Mouse (Mus musculus) MEL (cell line): Measurements from ENCODE around the gene Mta3. TPM values are rescaled to one million over a fixed set of nuclear protein-coding genes. Genes with fewer than 3 reads are reported as not detected.

ENCODE experiments used
- DNase-seq: peaks from one replicate; pipeline ENCODE4 v3.0.0; 2011; ENCODE audit warnings: low read depth, low spot score
- H3K27ac ChIP-seq: 2 replicates; pipeline ENCODE4 v1.5.1; 2012; ENCODE audit warnings: low read depth, mild to moderate bottlenecking, control low read depth, low read length, moderate library complexity; ENCODE audit not compliant: control insufficient read depth
- H3K27me3 ChIP-seq, 2 experiments: fragments of 150-350 bp in 1 of 2; sonication (generic) in 1 of 2; 2 replicates each; pipeline ENCODE4 v1.6.1; 2012; ENCODE audit warnings: low read length in 2 of 2, mild to moderate bottlenecking in 2 of 2, improper control_type of control experiment in 1 of 2, moderate library complexity in 1 of 2; ENCODE audit not compliant: insufficient read depth in 2 of 2, control insufficient read depth in 1 of 2
- H3K36me3 ChIP-seq, 2 experiments: 2 replicates each; pipeline ENCODE4 v1.6.1; 2012 to 2014; ENCODE audit warnings: low read length in 2 of 2, improper control_type of control experiment in 1 of 2, inconsistent platforms in 1 of 2, mild to moderate bottlenecking in 1 of 2; ENCODE audit not compliant: insufficient read depth in 2 of 2, control insufficient read depth in 1 of 2
- H3K4me1 ChIP-seq, 2 experiments: fragments of 150-350 bp in 1 of 2; sonication (generic) in 1 of 2; 2 replicates each; pipeline ENCODE4 v1.6.1; 2012; ENCODE audit warnings: low read length in 2 of 2, improper control_type of control experiment in 1 of 2, mild to moderate bottlenecking in 1 of 2; ENCODE audit not compliant: insufficient read depth in 2 of 2, control insufficient read depth in 1 of 2
- H3K4me3 ChIP-seq, 2 experiments: fragments of 150-350 bp in 1 of 2; sonication (generic) in 1 of 2; 2 replicates each; pipeline ENCODE4 v1.5.1; 2012; ENCODE audit warnings: low read depth in 2 of 2, low read length in 2 of 2, mild to moderate bottlenecking in 2 of 2, moderate library complexity in 2 of 2, control low read depth in 1 of 2, improper control_type of control experiment in 1 of 2; ENCODE audit not compliant: control insufficient read depth in 1 of 2, insufficient read depth in 1 of 2
- H3K79me2 ChIP-seq: 2 replicates; pipeline ENCODE4 v1.6.1; 2012; ENCODE audit warnings: mild to moderate bottlenecking, low read length, moderate library complexity; ENCODE audit not compliant: control insufficient read depth, poor library complexity, insufficient read depth
- H3K9ac ChIP-seq: 2 replicates; pipeline ENCODE4 v1.6.1; 2012; ENCODE audit warnings: low read depth, mild to moderate bottlenecking, control low read depth, low read length, moderate library complexity; ENCODE audit not compliant: control insufficient read depth, poor library complexity, severe bottlenecking
- H3K9me3 ChIP-seq: fragments of 150-350 bp; sonication (generic); replicated peaks from 2 replicates; pipeline ENCODE4 v1.6.1; 2012; ENCODE audit warnings: mild to moderate bottlenecking, low read length, improper control_type of control experiment, moderate library complexity; ENCODE audit not compliant: insufficient read depth
- BHLHE40 ChIP-seq: IDR thresholded peaks from 2 replicates; pipeline ENCODE4 v1.6.1; 2012; ENCODE audit warnings: low read depth, mild to moderate bottlenecking, inconsistent platforms, low read length, improper control_type of control experiment, borderline replicate concordance
- CTCF ChIP-seq, 3 experiments: IDR thresholded peaks in 2 of 3; conservative IDR thresholded peaks in 1 of 3; 2 replicates each; pipeline ENCODE4 v1.5.1; 2011 to 2012; ENCODE audit warnings: low read length in 3 of 3, low read depth in 2 of 3, mild to moderate bottlenecking in 2 of 3, improper control_type of control experiment in 1 of 3, inconsistent platforms in 1 of 3, mixed read lengths in 1 of 3, moderate library complexity in 1 of 3; ENCODE audit not compliant: control insufficient read depth in 1 of 3, insufficient read depth in 1 of 3, poor library complexity in 1 of 3, severe bottlenecking in 1 of 3
- ETS1 ChIP-seq: IDR thresholded peaks from 2 replicates; pipeline ENCODE4 v1.6.1; 2012; ENCODE audit warnings: low read depth, mild to moderate bottlenecking, inconsistent platforms, low read length, improper control_type of control experiment, moderate library complexity
- GATA1 ChIP-seq: IDR thresholded peaks from 2 replicates; pipeline ENCODE4 v1.6.1; 2011; ENCODE audit warnings: low read depth, low read length, improper control_type of control experiment
- JUND ChIP-seq: IDR thresholded peaks from 2 replicates; pipeline ENCODE4 v1.6.1; 2011; ENCODE audit warnings: low read depth, mild to moderate bottlenecking, improper control_type of control experiment, low read length
- MAZ ChIP-seq: IDR thresholded peaks from 2 replicates; pipeline ENCODE4 v1.6.1; 2012; ENCODE audit warnings: low read depth, mild to moderate bottlenecking, inconsistent platforms, low read length, improper control_type of control experiment
- MEF2A ChIP-seq: IDR thresholded peaks from 2 replicates; pipeline ENCODE4 v1.6.1; 2014; ENCODE audit warnings: low read depth, mild to moderate bottlenecking, inconsistent platforms, low read length, improper control_type of control experiment; ENCODE audit not compliant: poor library complexity, insufficient replicate concordance, severe bottlenecking; ENCODE audit errors: extremely low read depth
- MXI1 ChIP-seq: IDR thresholded peaks from 2 replicates; pipeline ENCODE4 v1.6.1; 2011; ENCODE audit warnings: mild to moderate bottlenecking, low read depth, low read length, improper control_type of control experiment
- MYB ChIP-seq: IDR thresholded peaks from 2 replicates; pipeline ENCODE4 v1.6.1; 2011; ENCODE audit warnings: mild to moderate bottlenecking, low read depth, low read length, improper control_type of control experiment
- POLR2A ChIP-seq, 2 experiments: IDR thresholded peaks; 2 replicates each; pipeline ENCODE4 v1.6.1; 2011 to 2012; ENCODE audit warnings: low read length in 2 of 2, mild to moderate bottlenecking in 2 of 2, control low read depth in 1 of 2, improper control_type of control experiment in 1 of 2, low read depth in 1 of 2, moderate library complexity in 1 of 2; ENCODE audit not compliant: control insufficient read depth in 1 of 2, insufficient read depth in 1 of 2, poor library complexity in 1 of 2
- SIN3A ChIP-seq: IDR thresholded peaks from 2 replicates; pipeline ENCODE4 v1.6.1; 2012; ENCODE audit warnings: low read length, improper control_type of control experiment, inconsistent platforms
- SMC3 ChIP-seq: IDR thresholded peaks from 2 replicates; pipeline ENCODE4 v1.6.1; 2011; ENCODE audit warnings: low read depth, low read length, improper control_type of control experiment
- TBP ChIP-seq: IDR thresholded peaks from 2 replicates; pipeline ENCODE4 v1.8.0; 2011; ENCODE audit warnings: low read depth, low read length, improper control_type of control experiment
- USF1 ChIP-seq: IDR thresholded peaks from 2 replicates; pipeline ENCODE4 v1.6.1; 2014; ENCODE audit warnings: low read depth, mild to moderate bottlenecking, inconsistent platforms, low read length, improper control_type of control experiment, moderate library complexity
- USF2 ChIP-seq, 2 experiments: IDR thresholded peaks; 2 replicates each; pipeline ENCODE4 v1.6.1; 2011 to 2012; ENCODE audit warnings: improper control_type of control experiment in 2 of 2, low read length in 2 of 2, borderline replicate concordance in 1 of 2, inconsistent platforms in 1 of 2, low read depth in 1 of 2, mild to moderate bottlenecking in 1 of 2; ENCODE audit not compliant: insufficient read depth in 1 of 2
- ZC3H11A ChIP-seq: IDR thresholded peaks from 2 replicates; pipeline ENCODE4 v1.6.1; 2012; ENCODE audit warnings: low read depth, mild to moderate bottlenecking, inconsistent platforms, low read length, improper control_type of control experiment
- ZKSCAN1 ChIP-seq: IDR thresholded peaks from 2 replicates; pipeline ENCODE4 v1.6.1; 2012; ENCODE audit warnings: low read depth, mild to moderate bottlenecking, inconsistent platforms, low read length, improper control_type of control experiment, moderate library complexity
- polyA plus RNA-seq, 2 experiments: library from polyadenylated mRNA; stranded (reverse) in 1 of 2; unstranded in 1 of 2; fragments of >175 nt in 1 of 2; fragments of >200 nt in 1 of 2; gene quantifications; 2 replicates each; pipeline versions ENCODE4 v1.2.1 to v1.2.4; 2012; ENCODE audit warnings: low replicate concordance in 2 of 2, low read depth in 1 of 2; ENCODE audit not compliant: insufficient read length in 2 of 2, insufficient read depth in 1 of 2, missing spikeins in 1 of 2
- total RNA-seq: library from RNA; depleted of rRNA; stranded (reverse); fragments of 300-350 nt; gene quantifications from 2 replicates; pipeline ENCODE4 v1.2.3, GENCODE M21; 2012

Gene Mta3
- total and polyA plus RNA-seq, 3 experiments, result 28.8 to 58.2 TPM; not detected in 1

DNA sequence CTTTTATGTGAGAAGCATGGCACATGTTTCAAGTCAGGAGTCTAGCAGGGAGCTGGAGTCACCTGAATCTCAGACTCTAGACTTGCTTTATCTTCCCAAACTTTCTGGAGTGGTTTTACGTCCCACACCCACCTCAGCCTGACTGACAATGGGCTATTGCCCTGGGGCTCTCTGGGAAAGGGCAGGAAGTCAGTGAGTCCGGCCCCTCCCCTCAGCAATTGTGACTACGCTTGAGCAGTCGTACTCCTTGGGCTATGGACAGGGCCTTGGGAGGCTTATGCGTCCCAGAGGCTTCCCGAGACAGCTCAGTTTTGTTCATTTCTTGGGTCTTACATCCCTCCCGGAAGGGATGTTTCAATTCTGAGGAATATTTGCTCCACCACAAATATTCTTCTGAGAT lies 159.4 kb downstream of the Mta3 start:
- no peak overlapping the region for H3K27ac ChIP-seq
- DNase-seq, result no peak
- peaks cover 2% of the 10 kb centered on the region; the same call in 1 of the 2 replicates for H3K79me2 ChIP-seq
- no peaks in the 10 kb centered on the region for H3K27me3 ChIP-seq
- TF ChIP-seq TBP (no peak), MXI1 (no peak), MYB (no peak), USF1 (no peak), ETS1 (no peak), SMC3 (no peak), SIN3A (no peak), JUND (no peak), ZKSCAN1 (no peak), GATA1 (no peak), ZC3H11A (no peak), MAZ (no peak), POLR2A (IDR thresholded peaks at IDR 0.05; ENCODE audit: control insufficient read depth in 1 of 2, insufficient read depth in 1 of 2, low read depth in 1 of 2, low read length in 2 of 2, poor library complexity in 1 of 2) (no peak), BHLHE40 (no peak), USF2 (IDR thresholded peaks at IDR 0.05; ENCODE audit: borderline replicate concordance in 1 of 2, insufficient read depth in 1 of 2, low read depth in 1 of 2, low read length in 2 of 2) (no peak), MEF2A (no peak)
- no peak overlapping the region for H3K4me3 ChIP-seq
- H3K36me3 ChIP-seq, result peaks cover 0 to 4% of the 10 kb centered on the region in 2 experiments; a peak in 1 of 4 replicates
- H3K9me3 ChIP-seq, result no peaks in the 10 kb centered on the region
- H3K4me1 ChIP-seq, result peaks cover 0 to 4% of the 10 kb centered on the region in 2 experiments; a peak in 1 of 4 replicates
- no peak overlapping the region for H3K9ac ChIP-seq

DNA sequence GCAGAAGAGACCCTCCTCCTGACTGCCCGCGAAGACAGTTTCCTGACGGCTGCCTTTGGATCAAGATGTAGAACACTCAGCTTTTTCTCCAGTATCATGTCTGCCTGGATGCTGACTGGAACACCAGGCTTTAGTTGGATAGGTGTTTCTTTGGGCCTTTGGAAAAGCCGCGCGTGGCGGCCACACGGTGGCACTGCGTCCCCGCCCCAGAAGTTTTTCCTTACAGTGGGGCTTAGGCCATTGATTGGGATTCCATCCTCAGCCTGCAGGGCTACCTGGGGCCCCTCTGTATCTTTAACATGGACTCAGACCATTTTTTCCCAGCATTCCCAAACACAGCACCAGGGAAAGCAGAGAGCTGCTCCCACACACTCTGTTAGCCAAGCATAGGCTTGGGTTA lies 160.6 kb downstream of the Mta3 start:
- TF ChIP-seq GATA1 (no peak), CTCF (IDR thresholded peaks at IDR 0.05 in 2 of 3, conservative IDR thresholded peaks at IDR 0.05 in 1 of 3; ENCODE audit: control insufficient read depth in 1 of 3, insufficient read depth in 1 of 3, low read depth in 2 of 3, low read length in 3 of 3, poor library complexity in 1 of 3, severe bottlenecking in 1 of 3) (peak in 2 of 3 experiments; percentile 17; a peak in 1 of 6 replicates), TBP (no peak)
- H3K4me3 ChIP-seq, result no peak overlapping the region
- no peak for DNase-seq
- H3K9me3 ChIP-seq, result no peaks in the 10 kb centered on the region
- no peaks in the 10 kb centered on the region for H3K27me3 ChIP-seq
- H3K79me2 ChIP-seq, result peaks cover under 1% of the 10 kb centered on the region; the same call in 1 of the 2 replicates
- peaks cover 0 to 4% of the 10 kb centered on the region in 2 experiments; a peak in 1 of 4 replicates for H3K4me1 ChIP-seq
- no peak overlapping the region for H3K9ac ChIP-seq
- no peak overlapping the region for H3K27ac ChIP-seq
- peaks cover 0 to 5% of the 10 kb centered on the region in 2 experiments; a peak in 1 of 4 replicates for H3K36me3 ChIP-seq
